Mouse (Mus musculus) lung, embryonic 14.5 days (tissue): ENCODE measurements around the gene Vwce. TPM values are rescaled to one million over a fixed set of nuclear protein-coding genes. Genes with fewer than 3 reads are reported as not detected.

Experiments used
- ATAC-seq: fragments of 200-750 bp; cut with Nextera tagmentation; 2 replicates; pipeline ENCODE4 v1.8.0; 2017; ENCODE audit warnings: mild to moderate bottlenecking, moderate TSS enrichment, moderate library complexity; ENCODE audit not compliant: insufficient read depth
- DNase-seq: peaks from one replicate; pipeline ENCODE4 v3.0.0-alpha.2; 2015
- H3K27ac ChIP-seq: fragments of 300-500 bp; sonication (generic); 2 replicates; pipeline ENCODE4 v1.5.1; 2014; ENCODE audit warnings: low read depth, mild to moderate bottlenecking, moderate library complexity
- H3K27me3 ChIP-seq: fragments of 300-500 bp; sonication (generic); 2 replicates; pipeline ENCODE4 v1.6.1; 2014; ENCODE audit warnings: low read length, control low read depth; ENCODE audit not compliant: insufficient read depth
- H3K36me3 ChIP-seq: fragments of 300-500 bp; sonication (generic); 2 replicates; pipeline ENCODE4 v1.6.1; 2014; ENCODE audit warnings: control low read depth; ENCODE audit not compliant: insufficient read depth
- H3K4me1 ChIP-seq: fragments of 300-500 bp; sonication (generic); 2 replicates; pipeline ENCODE4 v1.6.1; 2014; ENCODE audit warnings: antibody characterized with exemption, control low read depth; ENCODE audit not compliant: insufficient read depth
- H3K4me2 ChIP-seq: fragments of 300-500 bp; sonication (generic); 2 replicates; pipeline ENCODE4 v1.6.1; 2014; ENCODE audit warnings: mild to moderate bottlenecking
- H3K4me3 ChIP-seq: fragments of 300-500 bp; sonication (generic); 2 replicates; pipeline ENCODE4 v1.5.1; 2014; ENCODE audit warnings: low read depth, low read length
- H3K9ac ChIP-seq: fragments of 300-500 bp; sonication (generic); 2 replicates; pipeline ENCODE4 v1.6.1; 2014
- H3K9me3 ChIP-seq: fragments of 300-500 bp; sonication (generic); 2 replicates; pipeline ENCODE4 v1.6.1; 2016; ENCODE audit warnings: low read depth, low read length, control low read depth
- CTCF ChIP-seq: IDR thresholded peaks from 2 replicates; pipeline ENCODE4 v1.5.1; 2016; ENCODE audit warnings: antibody characterized with exemption, low read depth
- whole genome bisulfite sequencing: fragments of 180-500 bp; shearing (Covaris S2); extraction: QIAGEN DNeasy Blood & Tissue Kit; methylation state at CpG from one replicate; pipeline ENCODE4 v1.1.7; 2014; 5-methylcytosine and 5-hydroxymethylcytosine counted together
- polyA plus RNA-seq: library from polyadenylated mRNA; unstranded; fragments of >200 nt; fragmentation: Nextera tagmentation; extraction: Ambion mirVana; gene quantifications from 2 replicates; pipeline ENCODE4 v1.2.1, GENCODE M21; 2014

The Vwce gene
- polyA plus RNA-seq, 1 experiment from 2014 or later: 1.3 TPM

GRCm38 (mm10) chr19:10707881-10708280 lies 73.9 kb downstream of the Vwce start:
- Histone ChIP-seq H3K4me3 (no peak overlapping the region), H3K9ac (no peak overlapping the region), H3K4me1 (no peaks in the 10 kb centered on the region), H3K36me3 (peaks cover 38% of the 10 kb centered on the region), H3K4me2 (no peak overlapping the region), H3K27me3 (no peaks in the 10 kb centered on the region), H3K27ac (no peak overlapping the region), H3K9me3 (no peaks in the 10 kb centered on the region)
- ATAC-seq (no peak), DNase-seq (no peak)
- no peak for TF ChIP-seq CTCF
- WGBS: 81% methylated on average over 1 of the region's 1 CpGs

GRCm38 (mm10) chr19:10708900-10709299 lies 74.9 kb downstream of the Vwce start:
- no peak overlapping the region for H3K4me2 ChIP-seq
- no peak overlapping the region for H3K27ac ChIP-seq
- H3K27me3 ChIP-seq: no peaks in the 10 kb centered on the region
- H3K9ac ChIP-seq: no peak overlapping the region; the same call in 1 of the 2 replicates
- no peak overlapping the region for H3K4me3 ChIP-seq
- ATAC-seq (no peak), DNase-seq (no peak)
- peaks cover 48% of the 10 kb centered on the region for H3K36me3 ChIP-seq
- 65% methylated on average over 6 of the region's 6 CpGs for WGBS
- H3K9me3 ChIP-seq: no peaks in the 10 kb centered on the region
- TF ChIP-seq CTCF: no peak
- H3K4me1 ChIP-seq: no peaks in the 10 kb centered on the region

- no peaks in the 10 kb centered on the region for H3K9me3 ChIP-seq
- peak; percentile 88 for ATAC-seq
- TF ChIP-seq CTCF: peak; percentile 99
- WGBS: 22% methylated on average over 8 of the region's 8 CpGs
- no peak overlapping the region; the same call in 1 of the 2 replicates for H3K9ac ChIP-seq
- H3K27ac ChIP-seq: 0 out of 2 replicates have a peak overlapping the region, but pooled peaks have one; percentile 31
- no peaks in the 10 kb centered on the region for H3K4me1 ChIP-seq
- no peak overlapping the region for H3K4me2 ChIP-seq
- peaks cover 52% of the 10 kb centered on the region for H3K36me3 ChIP-seq
- no peak overlapping the region for H3K4me3 ChIP-seq
- H3K27me3 ChIP-seq: no peaks in the 10 kb centered on the region
- DNase-seq: peak; percentile 97
Observed at GRCm38 (mm10) chr19:10709360-10710087, 75.5 kb downstream of the Vwce start.

- Histone ChIP-seq H3K36me3 (peaks cover 52% of the 10 kb centered on the region), H3K27ac (0 out of 2 replicates have a peak overlapping the region, but pooled peaks have one; percentile 31), H3K9me3 (no peaks in the 10 kb centered on the region), H3K27me3 (no peaks in the 10 kb centered on the region), H3K4me3 (no peak overlapping the region), H3K4me1 (no peaks in the 10 kb centered on the region), H3K9ac (no peak overlapping the region), H3K4me2 (no peak overlapping the region)
- TF ChIP-seq CTCF: peak; percentile 77
- peak; percentile 76 for DNase-seq
- 78% methylated on average over 9 of the region's 9 CpGs for WGBS
- peak; percentile 42; the same call in 1 of the 2 replicates for ATAC-seq
Observed at GRCm38 (mm10) chr19:10710088-10710511, 76.1 kb downstream of the Vwce start.

- DNase-seq (no peak), ATAC-seq (no peak)
- Histone ChIP-seq H3K9me3 (no peaks in the 10 kb centered on the region), H3K27ac (no peak overlapping the region), H3K27me3 (no peaks in the 10 kb centered on the region), H3K36me3 (peaks cover 52% of the 10 kb centered on the region), H3K4me2 (no peak overlapping the region), H3K4me3 (no peak overlapping the region), H3K9ac (no peak overlapping the region), H3K4me1 (no peaks in the 10 kb centered on the region)
- 92% methylated on average over 4 of the region's 4 CpGs for WGBS
- no peak for TF ChIP-seq CTCF
Observed at GRCm38 (mm10) chr19:10710751-10711150, 76.7 kb downstream of the Vwce start.

- ATAC-seq (no peak), DNase-seq (no peak)
- Histone ChIP-seq H3K9ac (no peak overlapping the region), H3K9me3 (no peaks in the 10 kb centered on the region), H3K27me3 (no peaks in the 10 kb centered on the region), H3K27ac (no peak overlapping the region), H3K36me3 (peaks cover 45% of the 10 kb centered on the region), H3K4me1 (no peaks in the 10 kb centered on the region), H3K4me2 (no peak overlapping the region), H3K4me3 (no peak overlapping the region)
- 92% methylated on average over 7 of the region's 7 CpGs for WGBS
- no peak for TF ChIP-seq CTCF
Observed at GRCm38 (mm10) chr19:10712194-10712593, 78.2 kb downstream of the Vwce start.

GRCm38 (mm10) chr19:10712646-10713045 lies 78.6 kb downstream of the Vwce start:
- peaks cover 41% of the 10 kb centered on the region for H3K36me3 ChIP-seq
- DNase-seq (no peak), ATAC-seq (no peak)
- no peaks in the 10 kb centered on the region for H3K4me1 ChIP-seq
- no peak overlapping the region for H3K9ac ChIP-seq
- H3K27ac ChIP-seq: no peak overlapping the region
- no peaks in the 10 kb centered on the region for H3K9me3 ChIP-seq
- no peaks in the 10 kb centered on the region for H3K27me3 ChIP-seq
- H3K4me3 ChIP-seq: no peak overlapping the region
- TF ChIP-seq CTCF: no peak
- H3K4me2 ChIP-seq: no peak overlapping the region
- WGBS: 93% methylated on average over 12 of the region's 12 CpGs
